Mouse (Mus musculus): ENCODE data around the gene Rhox3e.
"Not testable (repeated sequence)": the region's sequence is repeated elsewhere in the genome, so short reads cannot be mapped to it uniquely, and the experiment has no call there.

Rhox3e gene

GRCm38 (mm10) chrX:37541719-37542118 lies at the start of gene Rhox3e:
Rhox3e (plus strand) TSS chrX:37542019.
- in situ Hi-C loops (cut with MboI; ENCODE audit: unreplicated experiment in 2 of 2): not testable (repeated sequence)

- in situ Hi-C loops (cut with MboI; ENCODE audit: unreplicated experiment in 2 of 2): not testable (repeated sequence)
Measured at GRCm38 (mm10) chrX:37514059-37514458, 27.8 kb upstream of the Rhox3e start, which contains the start of gene Rhox4d. Rhox4d (plus strand) TSS chrX:37514359.

DNA sequence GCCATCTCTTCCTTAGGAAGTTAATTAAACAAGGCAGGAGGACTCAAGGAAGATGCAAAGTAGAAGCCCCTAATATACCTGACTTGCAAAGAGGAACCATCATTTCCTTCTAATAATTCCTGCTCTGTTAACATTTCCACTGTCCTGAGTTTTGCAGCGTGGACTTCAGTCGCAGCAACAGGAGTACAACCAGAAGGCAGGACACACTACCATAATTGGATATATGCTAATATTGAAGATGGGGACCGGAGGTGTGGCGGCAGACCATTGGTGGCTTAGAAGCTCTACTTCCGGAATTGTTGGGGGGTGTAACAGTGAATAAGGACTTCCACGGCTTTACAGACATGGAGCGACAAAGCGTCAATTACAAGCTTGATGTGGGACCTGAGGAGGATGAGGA lies 11.7 kb upstream of the Rhox3e start, which contains the start of gene Rhox2e:
Gene Rhox2e (plus strand): TSS at position 301 of the 400 bp plus-strand sequence.
- in situ Hi-C loops (cut with MboI; ENCODE audit: unreplicated experiment in 2 of 2): not testable (repeated sequence)

GRCm38 (mm10) chrX:37557112-37557511 lies 15.3 kb downstream of the Rhox3e start, which contains the start of gene Rhox4e:
Rhox4e (plus strand) TSS chrX:37557412.
- in situ Hi-C loops (cut with MboI; ENCODE audit: unreplicated experiment in 2 of 2): not testable (repeated sequence)

DNA sequence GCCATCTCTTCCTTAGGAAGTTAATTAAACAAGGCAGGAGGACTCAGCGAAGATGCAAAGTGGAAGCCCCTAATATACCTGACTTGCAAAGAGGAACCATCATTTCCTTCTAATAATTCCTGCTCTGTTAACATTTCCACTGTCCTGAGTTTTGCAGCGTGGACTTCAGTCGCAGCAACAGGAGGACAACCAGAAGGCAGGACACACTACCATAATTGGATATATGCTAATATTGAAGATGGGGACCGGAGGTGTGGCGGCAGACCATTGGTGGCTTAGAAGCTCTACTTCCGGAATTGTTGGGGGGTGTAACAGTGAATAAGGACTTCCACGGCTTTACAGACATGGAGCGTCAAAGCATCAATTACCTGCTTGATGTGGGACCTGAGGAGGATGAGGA lies 29.3 kb downstream of the Rhox3e start, which contains the start of gene Rhox2f:
Gene Rhox2f (plus strand): TSS at position 301 of the 400 bp plus-strand sequence.
- in situ Hi-C loops (cut with MboI; ENCODE audit: unreplicated experiment in 2 of 2): not testable (repeated sequence)

DNA sequence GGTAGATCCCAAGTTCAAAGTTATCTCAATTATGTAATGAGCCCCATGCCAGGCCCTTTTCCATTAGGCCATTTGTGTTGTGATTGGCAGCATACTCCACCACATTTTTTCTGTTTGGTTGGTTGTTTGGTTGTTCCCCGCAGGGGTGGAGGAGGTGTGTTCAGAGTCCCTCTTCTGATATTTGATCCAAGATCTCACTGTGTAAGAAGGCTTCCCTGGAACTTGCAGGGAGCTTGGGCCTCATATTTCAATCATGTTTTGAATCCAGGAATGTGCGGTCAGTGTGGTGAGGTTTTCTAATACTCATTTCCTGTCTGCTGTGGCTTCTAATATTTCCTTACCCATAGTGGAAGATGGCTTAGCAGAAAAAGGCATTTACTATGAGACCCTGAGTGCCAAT lies 30.8 kb downstream of the Rhox3e start:
- in situ Hi-C loops (cut with MboI; ENCODE audit: unreplicated experiment in 2 of 2): not testable (repeated sequence)

- in situ Hi-C loops (cut with MboI; ENCODE audit: unreplicated experiment in 2 of 2): not testable (repeated sequence)
Measured at GRCm38 (mm10) chrX:37580692-37581091, 38.9 kb downstream of the Rhox3e start, which contains the start of gene Rhox3f. Rhox3f (plus strand) TSS chrX:37580992.

Measured in v-Abl transformed pro-B cells (cell line).